Mouse (Mus musculus): ENCODE measurements at regions not wholly inside any gene's neighbourhood (a gene's known extent, or its start where the extent isn't known, plus 50 kb on each side); places are given as distances from the start of the nearest gene placed in this dataset.

- H3K79me2 ChIP-seq (ENCODE audit: control insufficient read depth, insufficient read depth) = no peaks in the 10 kb centered on the region
- H3K4me2 ChIP-seq (ENCODE audit: low read depth) = no peak overlapping the region
- no peaks in the 10 kb centered on the region for H3K27me3 ChIP-seq (ENCODE audit: control insufficient read depth, insufficient read depth, insufficient read length)
- no peak overlapping the region for H3ac ChIP-seq (ENCODE audit: control insufficient read depth, insufficient read length)
- TF ChIP-seq E2F4 (IDR thresholded peaks at IDR 0.05; ENCODE audit: insufficient read depth) (no peak), POLR2A (IDR thresholded peaks at IDR 0.05; ENCODE audit: insufficient read length, low read depth) (no peak), TCF3 (IDR thresholded peaks at IDR 0.05; ENCODE audit: insufficient read length, low read depth) (no peak), MYOG (IDR thresholded peaks at IDR 0.05; ENCODE audit: control insufficient read depth in 1 of 3, insufficient read depth in 1 of 3, insufficient read length in 2 of 3, low read depth in 2 of 3) (no peak), TCF12 (IDR thresholded peaks at IDR 0.05; ENCODE audit: insufficient read depth, poor library complexity, severe bottlenecking) (no peak), REST (IDR thresholded peaks at IDR 0.05; ENCODE audit: insufficient read depth, insufficient read length) (no peak), USF1 (IDR thresholded peaks at IDR 0.05; ENCODE audit: low read depth) (no peak), CEBPB (IDR thresholded peaks at IDR 0.05; ENCODE audit: insufficient read depth, poor library complexity, severe bottlenecking) (no peak), POLR2AphosphoS2 (IDR thresholded peaks at IDR 0.05; ENCODE audit: insufficient read length, low read depth) (no peak), MYOD1 (IDR thresholded peaks at IDR 0.05; ENCODE audit: control insufficient read depth in 1 of 3, insufficient read length in 2 of 3, low read depth in 2 of 3) (no peak), MAX (IDR thresholded peaks at IDR 0.05; ENCODE audit: low read depth) (no peak), SRF (IDR thresholded peaks at IDR 0.05; ENCODE audit: control insufficient read depth, insufficient read length, low read depth) (no peak)
- H3K36me3 ChIP-seq (ENCODE audit: control insufficient read depth, insufficient read depth) = no peaks in the 10 kb centered on the region
- no peak overlapping the region for H3K4me3 ChIP-seq
Measured at GRCm38 (mm10) chr7:135804730-135805129, 88.6 kb upstream of the Mki67 start.

DNA sequence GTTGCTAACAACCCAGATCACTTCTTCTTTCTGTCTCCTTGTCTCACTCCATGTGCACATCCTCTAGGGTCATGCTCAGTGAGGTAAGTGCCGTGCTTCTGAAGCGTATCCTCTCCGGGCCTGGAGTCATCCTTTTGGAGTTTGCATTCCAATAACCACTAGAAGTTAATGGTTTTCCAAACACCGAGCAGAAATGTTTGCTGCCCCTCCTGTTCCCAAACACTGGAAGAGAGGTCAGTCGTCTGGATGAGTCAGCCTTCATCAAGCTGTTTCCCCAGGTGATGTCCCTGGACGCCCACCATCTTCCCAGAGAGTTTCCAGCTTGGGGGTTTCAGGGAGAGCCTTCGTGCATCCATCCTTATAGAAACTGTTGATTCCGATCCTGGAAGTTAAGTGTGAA lies 90.0 kb upstream of the Mki67 start:
- Histone ChIP-seq H3K36me3 (ENCODE audit: control insufficient read depth, insufficient read depth) (no peaks in the 10 kb centered on the region), H3K4me2 (ENCODE audit: low read depth) (no peak overlapping the region), H3K27me3 (ENCODE audit: control insufficient read depth, insufficient read depth, insufficient read length) (no peaks in the 10 kb centered on the region), H3ac (ENCODE audit: control insufficient read depth, insufficient read length) (no peak overlapping the region), H3K4me3 (no peak overlapping the region), H3K79me2 (ENCODE audit: control insufficient read depth, insufficient read depth) (no peaks in the 10 kb centered on the region)
- no peak for TF ChIP-seq CEBPB (IDR thresholded peaks at IDR 0.05; ENCODE audit: insufficient read depth, poor library complexity, severe bottlenecking)
- TF ChIP-seq POLR2AphosphoS2 (IDR thresholded peaks at IDR 0.05; ENCODE audit: insufficient read length, low read depth) = no peak

- H3K27me3 ChIP-seq (ENCODE audit: control insufficient read depth, insufficient read depth, insufficient read length) = no peaks in the 10 kb centered on the region
- no peak for TF ChIP-seq REST (IDR thresholded peaks at IDR 0.05; ENCODE audit: insufficient read depth, insufficient read length)
- no peak for TF ChIP-seq USF1 (IDR thresholded peaks at IDR 0.05; ENCODE audit: low read depth)
- no peak for TF ChIP-seq MYOD1 (IDR thresholded peaks at IDR 0.05; ENCODE audit: control insufficient read depth in 1 of 3, insufficient read length in 2 of 3, low read depth in 2 of 3)
- no peak for TF ChIP-seq TCF3 (IDR thresholded peaks at IDR 0.05; ENCODE audit: insufficient read length, low read depth)
- no peak for TF ChIP-seq E2F4 (IDR thresholded peaks at IDR 0.05; ENCODE audit: insufficient read depth)
- TF ChIP-seq CEBPB (IDR thresholded peaks at IDR 0.05; ENCODE audit: insufficient read depth, poor library complexity, severe bottlenecking) = no peak
- TF ChIP-seq MYOG (IDR thresholded peaks at IDR 0.05; ENCODE audit: control insufficient read depth in 1 of 3, insufficient read depth in 1 of 3, insufficient read length in 2 of 3, low read depth in 2 of 3) = no peak
- TF ChIP-seq POLR2A (IDR thresholded peaks at IDR 0.05; ENCODE audit: insufficient read length, low read depth) = no peak
- TF ChIP-seq TCF12 (IDR thresholded peaks at IDR 0.05; ENCODE audit: insufficient read depth, poor library complexity, severe bottlenecking) = no peak
- no peak for TF ChIP-seq POLR2AphosphoS2 (IDR thresholded peaks at IDR 0.05; ENCODE audit: insufficient read length, low read depth)
- TF ChIP-seq MAX (IDR thresholded peaks at IDR 0.05; ENCODE audit: low read depth) = no peak
- TF ChIP-seq SRF (IDR thresholded peaks at IDR 0.05; ENCODE audit: control insufficient read depth, insufficient read length, low read depth) = no peak
- no peak overlapping the region for H3ac ChIP-seq (ENCODE audit: control insufficient read depth, insufficient read length)
- H3K4me2 ChIP-seq (ENCODE audit: low read depth) = no peak overlapping the region
- no peaks in the 10 kb centered on the region for H3K36me3 ChIP-seq (ENCODE audit: control insufficient read depth, insufficient read depth)
- H3K79me2 ChIP-seq (ENCODE audit: control insufficient read depth, insufficient read depth) = no peaks in the 10 kb centered on the region
- H3K4me3 ChIP-seq = no peak overlapping the region
Measured at GRCm38 (mm10) chr7:135806673-135807072, 90.5 kb upstream of the Mki67 start.

GRCm38 (mm10) chr7:135809167-135809566 lies 93.0 kb upstream of the Mki67 start:
- Histone ChIP-seq H3K4me2 (ENCODE audit: low read depth) (no peak overlapping the region), H3K36me3 (ENCODE audit: control insufficient read depth, insufficient read depth) (no peaks in the 10 kb centered on the region), H3ac (ENCODE audit: control insufficient read depth, insufficient read length) (no peak overlapping the region), H3K4me3 (no peak overlapping the region), H3K79me2 (ENCODE audit: control insufficient read depth, insufficient read depth) (no peaks in the 10 kb centered on the region), H3K27me3 (ENCODE audit: control insufficient read depth, insufficient read depth, insufficient read length) (no peaks in the 10 kb centered on the region)
- TF ChIP-seq MAX (IDR thresholded peaks at IDR 0.05; ENCODE audit: low read depth) (no peak), REST (IDR thresholded peaks at IDR 0.05; ENCODE audit: insufficient read depth, insufficient read length) (no peak), MYOG (IDR thresholded peaks at IDR 0.05; ENCODE audit: control insufficient read depth in 1 of 3, insufficient read depth in 1 of 3, insufficient read length in 2 of 3, low read depth in 2 of 3) (no peak), SRF (IDR thresholded peaks at IDR 0.05; ENCODE audit: control insufficient read depth, insufficient read length, low read depth) (no peak), CEBPB (IDR thresholded peaks at IDR 0.05; ENCODE audit: insufficient read depth, poor library complexity, severe bottlenecking) (no peak), TCF12 (IDR thresholded peaks at IDR 0.05; ENCODE audit: insufficient read depth, poor library complexity, severe bottlenecking) (no peak), POLR2AphosphoS2 (IDR thresholded peaks at IDR 0.05; ENCODE audit: insufficient read length, low read depth) (no peak), E2F4 (IDR thresholded peaks at IDR 0.05; ENCODE audit: insufficient read depth) (no peak), TCF3 (IDR thresholded peaks at IDR 0.05; ENCODE audit: insufficient read length, low read depth) (no peak), USF1 (IDR thresholded peaks at IDR 0.05; ENCODE audit: low read depth) (no peak), POLR2A (IDR thresholded peaks at IDR 0.05; ENCODE audit: insufficient read length, low read depth) (no peak), MYOD1 (IDR thresholded peaks at IDR 0.05; ENCODE audit: control insufficient read depth in 1 of 3, insufficient read length in 2 of 3, low read depth in 2 of 3) (no peak)

DNA sequence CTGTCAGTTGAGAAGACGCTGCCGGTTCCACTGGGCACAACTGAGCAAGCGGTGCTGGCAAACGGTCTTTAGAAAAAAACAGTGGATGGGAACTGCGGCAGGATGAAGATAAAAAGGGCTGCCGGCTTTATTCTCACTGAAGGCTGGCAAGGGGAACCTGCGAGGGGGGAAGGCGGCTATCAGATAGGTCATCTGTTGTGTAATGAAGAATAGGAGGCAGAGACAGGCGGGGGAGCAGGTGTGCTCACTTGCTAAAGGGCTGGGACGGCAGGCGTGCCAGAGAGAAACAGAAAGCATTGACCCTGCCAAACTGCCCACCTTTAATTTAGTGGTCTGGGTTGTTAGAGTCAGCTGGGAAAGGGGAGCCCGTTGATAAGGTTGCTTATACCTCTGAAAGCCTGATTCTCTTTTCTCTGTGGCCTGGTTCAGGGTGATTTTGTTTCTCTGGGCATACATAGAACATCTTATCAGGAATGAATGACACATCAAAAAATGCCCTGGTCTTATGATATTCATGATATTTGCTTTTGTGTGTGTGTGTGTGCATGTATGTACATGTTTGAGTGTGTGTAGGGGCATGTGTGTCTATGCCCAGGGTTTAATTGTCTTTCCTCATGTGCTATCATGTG lies 93.7 kb upstream of the Mki67 start:
- Histone ChIP-seq H3K4me2 (ENCODE audit: low read depth) (no peak overlapping the region), H3K4me3 (no peak overlapping the region), H3K36me3 (ENCODE audit: control insufficient read depth, insufficient read depth) (no peaks in the 10 kb centered on the region), H3K79me2 (ENCODE audit: control insufficient read depth, insufficient read depth) (no peaks in the 10 kb centered on the region), H3K27me3 (ENCODE audit: control insufficient read depth, insufficient read depth, insufficient read length) (no peaks in the 10 kb centered on the region), H3ac (ENCODE audit: control insufficient read depth, insufficient read length) (no peak overlapping the region)
- TF ChIP-seq REST (IDR thresholded peaks at IDR 0.05; ENCODE audit: insufficient read depth, insufficient read length) (no peak), MAX (IDR thresholded peaks at IDR 0.05; ENCODE audit: low read depth) (no peak), MYOG (IDR thresholded peaks at IDR 0.05; ENCODE audit: control insufficient read depth in 1 of 3, insufficient read depth in 1 of 3, insufficient read length in 2 of 3, low read depth in 2 of 3) (no peak), CEBPB (IDR thresholded peaks at IDR 0.05; ENCODE audit: insufficient read depth, poor library complexity, severe bottlenecking) (no peak), E2F4 (IDR thresholded peaks at IDR 0.05; ENCODE audit: insufficient read depth) (no peak), USF1 (IDR thresholded peaks at IDR 0.05; ENCODE audit: low read depth) (no peak), MYOD1 (IDR thresholded peaks at IDR 0.05; ENCODE audit: control insufficient read depth in 1 of 3, insufficient read length in 2 of 3, low read depth in 2 of 3) (no peak), POLR2A (IDR thresholded peaks at IDR 0.05; ENCODE audit: insufficient read length, low read depth) (no peak), POLR2AphosphoS2 (IDR thresholded peaks at IDR 0.05; ENCODE audit: insufficient read length, low read depth) (no peak), TCF12 (IDR thresholded peaks at IDR 0.05; ENCODE audit: insufficient read depth, poor library complexity, severe bottlenecking) (no peak), TCF3 (IDR thresholded peaks at IDR 0.05; ENCODE audit: insufficient read length, low read depth) (no peak), SRF (IDR thresholded peaks at IDR 0.05; ENCODE audit: control insufficient read depth, insufficient read length, low read depth) (no peak)

All from myocyte (in vitro differentiated cells).